Mouse (Mus musculus): ENCODE data around the gene Ccdc30.
"Not testable (repeated sequence)": the region's sequence is repeated elsewhere in the genome, so short reads cannot be mapped to it uniquely, and the experiment has no call there.

The Ccdc30 gene

DNA sequence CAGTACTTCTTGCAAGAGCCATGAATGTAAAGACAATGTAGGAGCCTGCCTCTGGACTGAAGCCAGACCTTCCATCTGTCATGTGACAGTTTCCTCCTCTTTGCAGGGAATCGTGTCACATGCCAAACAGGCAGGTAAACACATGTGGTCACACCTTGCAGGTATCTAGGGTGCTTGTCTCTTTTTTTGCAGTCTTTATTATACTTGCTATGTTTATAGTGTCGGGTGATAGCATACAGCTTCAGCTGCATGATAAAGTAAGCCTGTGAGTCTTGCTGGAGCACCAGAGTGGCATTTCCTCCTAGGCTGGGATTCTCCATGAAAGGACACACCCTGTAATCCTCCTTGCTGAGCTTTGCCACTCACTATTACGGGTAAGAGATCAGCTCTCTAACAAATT, 113.5 kb downstream of the Ccdc30 start:
- DNase-seq (ENCODE audit: low read depth, low spot score) = no peak
- H3K36me3 ChIP-seq (ENCODE audit: control insufficient read depth, insufficient read depth, low read length, poor library complexity, severe bottlenecking) = 0 out of 2 replicates have a peak, but pooled peaks cover 2% of the 10 kb centered on the region
- no peaks in the 10 kb centered on the region for H3K27me3 ChIP-seq (ENCODE audit: control insufficient read depth, insufficient read depth, low read length, poor library complexity, severe bottlenecking)

DNA sequence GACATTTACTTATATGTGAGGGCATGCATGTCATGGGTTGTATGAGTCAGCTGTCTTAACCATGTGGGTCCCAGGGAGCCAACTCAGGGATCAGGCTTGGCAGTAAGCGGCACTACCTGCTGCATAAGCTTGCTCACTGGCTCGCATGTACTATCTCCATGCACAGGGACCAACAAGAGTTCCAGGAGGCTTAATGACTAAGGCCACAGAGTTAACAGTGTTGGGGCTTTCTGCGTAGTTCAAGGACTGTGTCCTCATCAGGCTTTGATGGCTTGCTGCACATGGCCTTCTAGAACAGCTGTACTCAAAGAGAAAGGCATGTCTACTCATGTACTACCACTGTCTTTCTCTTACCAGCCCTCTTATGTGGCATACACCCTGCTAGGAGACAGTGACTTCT, 114.6 kb downstream of the Ccdc30 start:
- DNase-seq (ENCODE audit: low read depth, low spot score) = no peak
- Histone ChIP-seq H3K27me3 (ENCODE audit: control insufficient read depth, insufficient read depth, low read length, poor library complexity, severe bottlenecking) (no peaks in the 10 kb centered on the region), H3K36me3 (ENCODE audit: control insufficient read depth, insufficient read depth, low read length, poor library complexity, severe bottlenecking) (no peaks in the 10 kb centered on the region)

DNA sequence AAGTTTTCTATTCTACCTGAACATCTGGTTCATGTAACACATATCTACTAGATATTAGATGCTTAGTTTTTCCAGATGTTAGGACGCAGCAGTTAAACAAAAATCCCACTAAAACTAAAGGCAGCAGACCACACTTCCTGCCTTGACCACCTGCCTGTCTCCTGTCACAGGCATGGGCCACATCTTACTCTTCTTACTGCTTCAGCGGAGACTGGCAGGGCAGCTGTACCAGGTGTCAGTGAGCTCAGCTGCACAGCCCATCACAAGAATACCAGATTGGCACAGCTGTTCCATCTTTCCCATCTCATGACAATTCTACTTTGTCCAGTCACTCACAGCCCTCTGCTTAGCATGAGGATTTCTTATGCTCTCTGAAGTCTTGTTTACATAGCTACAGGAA, 118.0 kb downstream of the Ccdc30 start:
- DNase-seq (ENCODE audit: low read depth, low spot score) = no peak
- H3K27me3 ChIP-seq (ENCODE audit: control insufficient read depth, insufficient read depth, low read length, poor library complexity, severe bottlenecking) = no peaks in the 10 kb centered on the region
- no peaks in the 10 kb centered on the region for H3K36me3 ChIP-seq (ENCODE audit: control insufficient read depth, insufficient read depth, low read length, poor library complexity, severe bottlenecking)

DNA sequence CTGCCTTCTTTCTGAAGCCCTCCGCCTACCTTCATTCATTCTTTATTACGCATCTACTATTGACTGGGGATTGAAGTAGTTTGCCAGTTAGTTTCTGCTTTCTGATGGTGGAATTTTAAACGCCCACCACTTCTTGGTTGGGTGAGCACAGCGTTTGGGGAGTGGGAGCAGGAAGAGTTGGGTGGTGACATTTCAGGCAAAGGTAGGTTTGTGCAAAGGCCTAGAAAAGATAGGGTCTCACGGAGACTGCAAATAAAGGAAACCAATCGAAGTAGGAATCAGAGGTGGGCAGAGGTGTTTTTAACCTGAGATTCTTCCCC, 120.2 kb downstream of the Ccdc30 start:
- no peak for DNase-seq (ENCODE audit: low read depth, low spot score)
- H3K36me3 ChIP-seq (ENCODE audit: control insufficient read depth, insufficient read depth, low read length, poor library complexity, severe bottlenecking) = no peaks in the 10 kb centered on the region
- H3K27me3 ChIP-seq (ENCODE audit: control insufficient read depth, insufficient read depth, low read length, poor library complexity, severe bottlenecking) = no peaks in the 10 kb centered on the region

DNA sequence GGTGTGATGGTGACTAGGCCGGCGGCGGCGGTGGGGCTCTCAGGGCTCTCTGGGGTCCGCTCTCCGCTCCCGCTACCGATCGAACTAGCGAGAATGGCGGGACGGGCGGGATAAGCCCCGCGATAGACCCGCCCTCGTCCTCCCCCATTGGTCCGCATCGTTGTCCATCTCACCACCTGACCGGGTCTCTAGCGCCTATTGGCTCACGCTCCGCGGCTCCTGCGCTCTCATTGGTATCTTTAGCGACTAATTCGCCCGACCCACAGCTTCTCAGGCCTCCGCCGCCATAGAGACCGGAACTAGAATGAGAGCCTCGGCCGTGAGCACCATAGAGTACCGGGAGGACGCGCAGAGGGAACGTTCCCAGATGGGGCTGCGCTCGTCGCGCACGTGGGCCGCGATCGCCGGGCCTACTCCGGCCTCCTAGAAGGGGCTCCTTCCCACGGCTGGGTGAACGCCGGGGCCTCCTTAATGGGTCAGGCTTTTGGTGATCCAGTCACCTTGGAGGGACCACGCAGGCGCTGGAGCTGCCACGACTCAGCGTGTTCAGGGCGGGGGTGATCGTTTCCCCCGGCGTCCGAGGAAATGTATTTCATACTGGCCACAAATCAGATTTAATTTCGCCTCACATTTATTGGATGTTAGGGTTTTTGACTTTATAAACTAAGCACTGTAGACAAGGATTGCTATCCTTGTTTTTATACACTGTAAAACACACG, 120.7 kb downstream of the Ccdc30 start, which contains the start of gene Ybx1:
Gene Ybx1 (minus strand): TSS at position 190 of the 719 bp plus-strand sequence.
- peak; percentile 98 for DNase-seq (ENCODE audit: low read depth, low spot score)
- Histone ChIP-seq H3K36me3 (ENCODE audit: control insufficient read depth, insufficient read depth, low read length, poor library complexity, severe bottlenecking) (no peaks in the 10 kb centered on the region), H3K27me3 (ENCODE audit: control insufficient read depth, insufficient read depth, low read length, poor library complexity, severe bottlenecking) (no peaks in the 10 kb centered on the region)

DNA sequence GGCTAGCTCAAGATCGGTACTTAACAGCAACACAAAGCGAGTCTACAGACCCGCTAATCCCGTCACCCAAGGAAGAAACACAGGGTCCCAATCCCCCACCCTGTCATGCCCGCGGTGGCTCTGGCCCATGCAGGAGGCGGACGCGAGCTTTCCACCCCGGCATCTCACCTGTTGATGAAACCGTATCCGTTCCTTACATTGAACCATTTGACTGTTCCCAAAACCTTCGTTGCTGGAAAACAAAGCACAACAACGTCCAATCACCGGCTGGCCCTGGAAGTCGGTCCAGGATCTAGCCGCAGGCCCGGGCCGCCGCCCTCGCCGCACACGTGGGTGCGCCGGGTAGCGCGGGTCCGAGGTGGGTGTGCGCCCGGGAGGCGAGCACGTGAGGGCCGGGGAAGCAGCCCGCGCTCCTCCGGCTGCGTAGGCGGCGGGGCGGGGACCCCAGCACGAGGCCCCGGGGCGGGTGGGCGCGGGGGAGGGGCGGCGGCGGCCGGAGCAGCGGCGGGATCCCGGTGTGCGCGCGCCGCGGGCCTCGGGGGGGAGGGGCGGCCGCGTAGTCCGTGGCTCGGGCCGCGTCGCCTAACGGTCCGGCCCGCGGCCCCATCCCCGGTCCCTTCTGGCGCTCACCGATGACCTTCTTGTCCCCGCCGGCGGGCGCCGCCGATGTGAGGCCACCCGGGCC, 121.6 kb downstream of the Ccdc30 start:
- DNase-seq (ENCODE audit: low read depth, low spot score) = peak; percentile 45
- no peaks in the 10 kb centered on the region for H3K36me3 ChIP-seq (ENCODE audit: control insufficient read depth, insufficient read depth, low read length, poor library complexity, severe bottlenecking)
- H3K27me3 ChIP-seq (ENCODE audit: control insufficient read depth, insufficient read depth, low read length, poor library complexity, severe bottlenecking) = no peaks in the 10 kb centered on the region

DNA sequence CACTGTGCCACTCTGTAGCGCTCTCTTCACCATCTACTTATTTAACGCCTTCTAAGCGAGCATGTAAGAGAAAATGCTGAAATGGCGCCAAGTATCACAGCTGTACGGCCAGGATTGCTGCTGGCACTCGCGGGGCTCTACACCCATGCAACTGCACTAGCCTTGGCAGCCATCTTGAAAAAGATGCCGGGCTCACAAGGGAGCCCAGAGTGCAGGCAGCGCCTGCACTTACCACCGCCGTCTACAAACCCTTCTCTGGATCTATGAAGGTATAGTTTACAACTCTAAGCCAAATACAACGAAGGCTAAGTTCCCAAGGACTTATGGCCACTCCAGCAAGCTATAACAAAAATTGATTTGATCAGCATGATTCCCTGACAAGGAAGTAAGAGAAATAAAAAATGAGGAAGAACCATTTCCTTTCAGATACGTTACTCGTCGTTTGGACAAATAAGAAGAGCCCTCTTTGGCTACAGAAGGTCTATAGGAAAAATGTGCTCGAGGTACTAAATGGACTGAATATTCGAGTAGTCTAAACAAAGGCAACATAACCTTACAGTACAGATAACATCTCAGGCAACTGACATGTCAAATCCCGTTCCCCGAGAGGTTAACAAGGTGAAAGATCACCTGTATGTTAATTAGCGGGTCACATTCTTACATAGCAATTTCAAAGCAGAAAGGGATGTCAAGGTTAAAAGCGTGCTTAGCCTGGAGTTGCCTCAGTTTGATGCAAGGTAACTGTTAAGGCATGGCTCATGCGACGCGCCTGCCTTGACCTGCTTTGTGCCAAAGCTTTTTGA, 122.3 kb downstream of the Ccdc30 start:
- Histone ChIP-seq H3K36me3 (ENCODE audit: control insufficient read depth, insufficient read depth, low read length, poor library complexity, severe bottlenecking) (no peaks in the 10 kb centered on the region), H3K27me3 (ENCODE audit: control insufficient read depth, insufficient read depth, low read length, poor library complexity, severe bottlenecking) (no peaks in the 10 kb centered on the region)
- DNase-seq (ENCODE audit: low read depth, low spot score) = peak; percentile 51

DNA sequence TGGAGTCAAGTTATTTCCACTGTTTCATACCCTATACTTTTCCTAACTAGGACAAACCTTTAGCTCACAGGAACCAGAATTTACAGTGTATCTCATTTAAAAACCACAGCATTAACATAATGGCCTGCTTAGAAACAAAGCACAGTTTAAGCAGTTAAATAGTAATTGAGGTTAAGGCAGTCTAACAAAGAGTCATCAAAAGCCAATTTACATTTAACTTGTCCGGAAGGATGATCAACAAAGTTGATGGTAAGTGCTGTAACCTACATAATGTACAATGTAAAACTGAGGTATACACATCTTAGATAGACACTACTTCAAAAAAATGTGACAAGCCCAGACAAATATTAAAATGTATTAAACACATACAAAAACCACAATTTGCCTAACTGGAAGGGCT, 123.4 kb downstream of the Ccdc30 start:
- Histone ChIP-seq H3K36me3 (ENCODE audit: control insufficient read depth, insufficient read depth, low read length, poor library complexity, severe bottlenecking) (peaks cover 2% of the 10 kb centered on the region; the same call in 1 of the 2 replicates), H3K27me3 (ENCODE audit: control insufficient read depth, insufficient read depth, low read length, poor library complexity, severe bottlenecking) (no peaks in the 10 kb centered on the region)
- no peak for DNase-seq (ENCODE audit: low read depth, low spot score)

DNA sequence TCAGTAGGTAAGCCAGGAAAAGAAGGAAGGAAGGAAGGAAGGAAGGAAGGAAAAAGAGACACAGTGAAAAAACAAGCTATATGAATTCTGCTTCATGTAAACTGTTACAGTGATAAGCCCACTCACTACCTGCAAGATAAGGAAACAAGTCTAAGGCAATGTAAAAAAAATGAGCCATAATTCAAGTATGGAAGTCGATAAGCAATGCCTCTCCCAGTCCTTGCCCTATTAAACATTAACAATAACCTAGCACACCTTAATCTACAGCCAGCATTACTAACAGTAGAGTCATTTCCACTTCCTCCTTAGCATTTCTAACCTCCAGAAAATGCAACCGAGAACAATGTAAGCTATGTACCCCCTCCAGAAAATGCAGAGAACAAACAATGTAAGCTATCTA, 130.0 kb downstream of the Ccdc30 start:
- Histone ChIP-seq H3K27me3 (ENCODE audit: control insufficient read depth, insufficient read depth, low read length, poor library complexity, severe bottlenecking) (no peaks in the 10 kb centered on the region), H3K36me3 (ENCODE audit: control insufficient read depth, insufficient read depth, low read length, poor library complexity, severe bottlenecking) (peaks cover 14% of the 10 kb centered on the region)
- no peak for DNase-seq (ENCODE audit: low read depth, low spot score)

DNA sequence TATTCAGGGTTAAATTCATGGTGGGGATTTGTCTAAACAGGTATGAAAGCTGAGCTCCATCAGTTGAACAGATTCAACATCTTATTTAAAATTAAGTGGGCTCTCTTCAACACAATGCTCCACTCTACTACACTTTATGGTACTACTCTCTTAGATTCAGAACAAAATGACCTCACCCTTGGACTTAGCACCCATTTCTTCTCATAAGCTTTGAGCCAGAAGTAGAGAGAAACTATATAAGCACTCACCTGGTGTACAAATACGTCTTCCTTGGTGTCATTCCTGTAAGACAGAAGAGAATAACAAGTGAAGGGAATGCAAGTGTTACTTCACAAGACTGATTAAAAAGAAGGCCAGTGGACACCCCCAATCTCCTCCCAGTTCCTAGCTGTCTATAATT, 130.5 kb downstream of the Ccdc30 start:
- DNase-seq (ENCODE audit: low read depth, low spot score) = no peak
- no peaks in the 10 kb centered on the region for H3K27me3 ChIP-seq (ENCODE audit: control insufficient read depth, insufficient read depth, low read length, poor library complexity, severe bottlenecking)
- H3K36me3 ChIP-seq (ENCODE audit: control insufficient read depth, insufficient read depth, low read length, poor library complexity, severe bottlenecking) = peaks cover 14% of the 10 kb centered on the region

DNA sequence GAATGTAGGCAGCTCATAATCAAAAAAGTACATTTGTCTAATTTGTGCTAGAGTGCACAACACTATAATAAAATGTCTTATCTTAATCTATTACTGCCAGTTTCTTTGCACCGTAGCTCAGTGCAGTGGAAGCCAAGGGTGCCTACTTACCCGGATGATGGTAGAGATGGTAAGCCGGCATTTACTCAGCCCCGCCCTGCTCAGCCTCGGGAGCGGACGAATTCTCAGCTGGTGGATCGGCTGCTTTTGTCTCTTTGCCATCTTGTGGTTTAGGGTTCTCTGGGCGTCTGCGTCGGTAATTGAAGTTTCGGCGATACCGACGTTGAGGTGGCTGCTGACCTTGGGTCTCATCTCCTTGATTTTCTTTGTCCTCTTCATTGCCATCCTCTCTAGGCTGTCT, 136.5 kb downstream of the Ccdc30 start:
- DNase-seq (ENCODE audit: low read depth, low spot score); H3K27me3 ChIP-seq (ENCODE audit: control insufficient read depth, insufficient read depth, low read length, poor library complexity, severe bottlenecking): not testable (repeated sequence)
- peaks cover 33% of the 10 kb centered on the region for H3K36me3 ChIP-seq (ENCODE audit: control insufficient read depth, insufficient read depth, low read length, poor library complexity, severe bottlenecking)

DNA sequence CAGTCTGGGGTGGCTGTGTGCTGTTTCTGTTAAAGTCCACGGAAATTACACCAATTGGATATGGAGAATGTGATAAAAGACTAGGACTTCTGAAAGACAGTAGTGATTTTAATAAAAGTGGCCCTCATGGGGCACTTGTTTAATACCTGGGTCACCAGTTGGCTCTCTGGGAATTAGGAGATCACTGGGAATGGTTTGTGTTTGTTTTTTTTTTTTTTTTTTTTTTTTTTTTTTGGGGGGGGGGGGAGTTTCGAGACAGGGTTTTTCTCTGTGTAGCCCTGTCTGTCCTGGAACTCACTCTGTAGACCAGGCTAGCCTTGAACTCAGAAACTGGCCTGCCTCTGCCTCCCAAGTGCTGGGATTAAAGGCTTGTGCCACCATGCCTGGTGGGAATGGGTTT, 139.6 kb downstream of the Ccdc30 start:
- H3K27me3 ChIP-seq (ENCODE audit: control insufficient read depth, insufficient read depth, low read length, poor library complexity, severe bottlenecking) = no peaks in the 10 kb centered on the region
- DNase-seq (ENCODE audit: low read depth, low spot score) = no peak
- peaks cover 26% of the 10 kb centered on the region for H3K36me3 ChIP-seq (ENCODE audit: control insufficient read depth, insufficient read depth, low read length, poor library complexity, severe bottlenecking)

DNA sequence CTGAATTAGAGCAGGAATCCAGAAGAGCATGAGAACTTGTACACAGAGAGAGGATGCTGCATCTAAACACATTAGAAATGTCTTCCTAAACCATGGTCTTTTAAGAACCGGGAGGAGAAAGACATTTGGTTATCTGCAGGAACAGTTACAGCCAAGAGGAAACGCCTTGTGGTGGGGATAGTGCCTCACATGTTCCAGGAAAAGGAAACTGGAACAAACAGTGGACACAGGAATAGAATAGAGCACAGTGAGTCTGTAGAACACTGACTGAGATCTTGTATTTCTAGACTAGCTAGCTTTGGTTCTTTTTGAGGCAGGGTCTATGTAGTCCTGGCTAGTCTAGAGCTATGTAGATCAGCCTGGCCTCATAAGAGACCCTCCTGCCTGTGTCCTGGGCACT, 140.1 kb downstream of the Ccdc30 start:
- no peak for DNase-seq (ENCODE audit: low read depth, low spot score)
- peaks cover 25% of the 10 kb centered on the region for H3K36me3 ChIP-seq (ENCODE audit: control insufficient read depth, insufficient read depth, low read length, poor library complexity, severe bottlenecking)
- no peaks in the 10 kb centered on the region for H3K27me3 ChIP-seq (ENCODE audit: control insufficient read depth, insufficient read depth, low read length, poor library complexity, severe bottlenecking)

DNA sequence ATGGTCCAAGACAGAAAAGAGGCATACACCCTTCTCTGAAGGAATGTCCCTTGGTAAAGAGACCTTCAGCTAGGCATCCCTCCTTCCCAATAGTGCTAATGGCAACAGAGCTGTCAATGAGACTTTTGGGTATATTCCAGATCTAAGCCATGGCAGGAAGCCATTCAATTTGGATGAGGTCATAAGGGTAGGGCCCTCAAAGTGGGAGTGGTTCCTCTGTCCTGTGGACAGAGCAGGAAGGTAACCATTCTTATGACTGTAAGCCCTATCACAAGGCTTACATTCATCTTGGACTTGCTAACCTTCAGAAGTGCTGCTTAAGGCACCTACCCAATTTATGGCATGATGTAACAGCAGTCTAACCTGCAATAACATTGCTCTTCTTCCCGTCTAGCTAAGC, 140.7 kb downstream of the Ccdc30 start:
- Histone ChIP-seq H3K36me3 (ENCODE audit: control insufficient read depth, insufficient read depth, low read length, poor library complexity, severe bottlenecking) (peaks cover 25% of the 10 kb centered on the region), H3K27me3 (ENCODE audit: control insufficient read depth, insufficient read depth, low read length, poor library complexity, severe bottlenecking) (no peaks in the 10 kb centered on the region)
- DNase-seq (ENCODE audit: low read depth, low spot score) = no peak
